Mouse (Mus musculus) ES-E14 (cell line): Measurements from ENCODE around the gene Kat6b.

Experiments used
- CHD2 ChIP-seq: IDR thresholded peaks from 2 replicates; pipeline ENCODE4 v1.6.1; 2014; ENCODE audit warnings: mild to moderate bottlenecking, low read depth, low read length, inconsistent platforms
- HCFC1 ChIP-seq: IDR thresholded peaks from 2 replicates; pipeline ENCODE4 v1.6.1; 2012; ENCODE audit warnings: low read length, inconsistent platforms, borderline replicate concordance; ENCODE audit not compliant: insufficient read depth
- MAFK ChIP-seq: IDR thresholded peaks from 2 replicates; pipeline ENCODE4 v1.6.1; 2014; ENCODE audit warnings: mild to moderate bottlenecking, low read depth, low read length, inconsistent platforms; ENCODE audit not compliant: insufficient read depth
- ZC3H11A ChIP-seq: IDR thresholded peaks from 2 replicates; pipeline ENCODE4 v1.6.1; 2012; ENCODE audit warnings: low read depth, mild to moderate bottlenecking, inconsistent platforms, low read length, borderline replicate concordance
- ZNF384 ChIP-seq: IDR thresholded peaks from 2 replicates; pipeline ENCODE4 v1.6.1; 2012; ENCODE audit warnings: low read depth, low read length, inconsistent platforms

DNA sequence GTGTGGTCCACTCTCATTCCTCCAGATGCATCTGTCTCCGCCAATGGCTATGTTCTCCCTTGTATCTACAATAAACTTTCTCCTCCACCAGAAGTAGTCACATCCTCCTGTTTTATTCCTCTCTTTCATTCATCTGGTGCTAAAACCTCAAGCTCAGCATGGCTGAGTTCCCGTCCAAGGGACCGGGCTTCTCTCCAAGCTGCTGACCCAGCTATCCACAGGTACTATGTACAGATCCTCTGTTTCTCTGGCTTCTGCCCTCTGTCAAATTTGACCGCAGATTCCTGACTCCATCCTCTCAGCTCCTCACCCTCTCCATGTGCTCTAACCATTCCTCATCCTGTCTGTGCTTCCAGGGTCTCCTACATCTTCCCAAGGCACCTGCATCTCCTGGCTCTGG, 22.1 kb upstream of the Kat6b start:
- TF ChIP-seq ZC3H11A (no peak), HCFC1 (no peak), CHD2 (no peak), MAFK (no peak), ZNF384 (no peak)
